Mouse (Mus musculus) small intestine, adult 2 months (tissue): ENCODE data around the gene Unc79.

Experiments
- CTCF ChIP-seq: fragments of 200-500 bp; IDR thresholded peaks from 2 replicates; pipeline ENCODE4 v1.5.1; 2012; ENCODE audit warnings: low read depth, mild to moderate bottlenecking, control low read depth, inconsistent platforms, low read length, moderate library complexity, mixed read lengths; ENCODE audit not compliant: insufficient replicate concordance, insufficient read length; ENCODE audit errors: extremely low read depth
- POLR2A ChIP-seq: fragments of 200-500 bp; IDR thresholded peaks from 2 replicates; pipeline ENCODE4 v1.6.1; 2012; ENCODE audit warnings: low read depth, mild to moderate bottlenecking, control low read depth, inconsistent platforms, low read length, moderate library complexity

GRCm38 (mm10) chr12:102930789-102931188 is 17.9 kb upstream of the Unc79 start:
- TF ChIP-seq POLR2A (no peak), CTCF (no peak)
